Mouse (Mus musculus) lung, postnatal 0 days (tissue): ENCODE results near the gene E130311K13Rik.

Source experiments
- CTCF ChIP-seq: IDR thresholded peaks from 2 replicates; pipeline ENCODE4 v1.5.1; 2016; ENCODE audit warnings: antibody characterized with exemption, mild to moderate bottlenecking
- EP300 ChIP-seq: IDR thresholded peaks from 2 replicates; pipeline ENCODE4 v1.6.1; 2016; ENCODE audit warnings: antibody characterized with exemption, mild to moderate bottlenecking, control low read depth

DNA sequence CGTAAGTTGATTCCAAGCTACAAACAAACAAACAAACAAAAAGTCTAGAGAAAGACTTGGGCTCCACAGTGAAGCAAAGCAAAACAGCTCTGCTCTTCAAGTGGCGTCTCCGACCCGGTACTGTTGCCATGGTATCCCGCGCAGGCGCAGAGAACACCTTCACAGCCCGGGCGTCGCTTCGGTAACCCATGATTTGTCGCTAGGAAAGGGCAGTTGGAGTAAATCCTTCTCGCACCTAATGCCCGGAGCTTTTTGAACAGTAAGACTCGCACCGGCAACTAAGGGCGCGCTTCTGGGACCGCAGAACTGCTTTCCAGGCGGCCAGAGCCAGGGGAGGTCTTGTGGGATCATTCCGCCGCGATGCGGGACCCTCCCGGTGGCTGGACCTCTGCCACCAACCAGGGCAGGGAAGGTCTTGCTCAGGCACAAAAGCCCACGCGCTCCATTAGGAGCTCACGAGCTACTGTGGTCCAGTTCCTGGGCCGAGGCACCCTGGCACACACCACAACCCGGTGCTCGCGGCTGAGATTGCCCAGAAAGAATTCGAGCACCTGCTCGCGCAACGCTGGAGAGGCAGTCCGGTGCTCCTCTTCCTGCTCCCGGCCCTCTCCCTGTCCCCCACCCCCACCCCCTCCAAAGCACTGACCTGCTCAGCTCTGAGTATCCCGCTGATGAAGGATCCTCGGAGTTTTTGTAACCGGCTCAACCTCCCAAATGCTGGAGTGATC, 30.5 kb downstream of the E130311K13Rik start:
- TF ChIP-seq CTCF: no peak
- TF ChIP-seq EP300: no peak
